Mouse (Mus musculus): ENCODE data around the gene Zfp809.

- TF ChIP-seq CTCF (IDR thresholded peaks at IDR 0.05; ENCODE audit: borderline replicate concordance, insufficient read depth, low read depth, low read length) (no peak), POLR2A (IDR thresholded peaks at IDR 0.05; ENCODE audit: borderline replicate concordance, insufficient read depth, low read length) (no peak)
These were observed 36.1 kb downstream of the Zfp809 start for GRCm38 (mm10) chr9:22261594-22261993.
